Mouse (Mus musculus) heart, embryonic 12.5 days (tissue): Measurements from ENCODE around the gene Ykt6. TPM values are rescaled to one million over a fixed set of nuclear protein-coding genes. Genes with fewer than 3 reads are reported as not detected.
A peak's percentile ranks its signal among the peaks of the same experiment; 100 is the strongest.
"Not testable (repeated sequence)": the region's sequence is repeated elsewhere in the genome, so short reads cannot be mapped to it uniquely, and the experiment has no call there.

Experiments used
- ATAC-seq: fragments of 200-750 bp; cut with Nextera tagmentation; 2 replicates; pipeline ENCODE4 v1.8.0; 2017; ENCODE audit warnings: moderate TSS enrichment, moderate library complexity; ENCODE audit not compliant: insufficient number of reproducible peaks, low FRiP score
- H3K27ac ChIP-seq: fragments of 300-500 bp; sonication (generic); 2 replicates; pipeline ENCODE4 v1.5.1; 2016; ENCODE audit warnings: mild to moderate bottlenecking, moderate library complexity; ENCODE audit not compliant: poor library complexity, severe bottlenecking
- H3K27me3 ChIP-seq: fragments of 300-500 bp; sonication (generic); replicated peaks from 2 replicates; pipeline ENCODE4 v1.6.1; 2016; ENCODE audit warnings: mild to moderate bottlenecking, moderate library complexity
- H3K36me3 ChIP-seq: fragments of 300-500 bp; sonication (generic); 2 replicates; pipeline ENCODE4 v1.6.1; 2016; ENCODE audit warnings: mild to moderate bottlenecking, moderate library complexity
- H3K4me1 ChIP-seq: fragments of 300-500 bp; sonication (generic); replicated peaks from 2 replicates; pipeline ENCODE4 v1.6.1; 2016; ENCODE audit warnings: mild to moderate bottlenecking
- H3K4me2 ChIP-seq: fragments of 300-500 bp; sonication (generic); 2 replicates; pipeline ENCODE4 v1.6.1; 2016; ENCODE audit warnings: mild to moderate bottlenecking, moderate library complexity
- H3K4me3 ChIP-seq: fragments of 300-500 bp; sonication (generic); 2 replicates; pipeline ENCODE4 v1.5.1; 2016; ENCODE audit warnings: mild to moderate bottlenecking
- H3K9ac ChIP-seq: fragments of 300-500 bp; sonication (generic); 2 replicates; pipeline ENCODE4 v1.6.1; 2016; ENCODE audit warnings: mild to moderate bottlenecking, moderate library complexity
- H3K9me3 ChIP-seq: fragments of 300-500 bp; sonication (generic); replicated peaks from 2 replicates; pipeline ENCODE4 v1.6.1; 2016; ENCODE audit warnings: mild to moderate bottlenecking, moderate library complexity
- WGBS: fragments of 180-500 bp; shearing (Covaris S2); methylation state at CpG from one replicate; pipeline ENCODE4 v1.1.7; 2016; 5-methylcytosine and 5-hydroxymethylcytosine counted together
- polyA plus RNA-seq: library from polyadenylated mRNA; unstranded; fragments of >200 nt; fragmentation: Nextera tagmentation; extraction: Ambion mirVana; gene quantifications from 2 replicates; pipeline ENCODE4 v1.2.1, GENCODE M21; 2016

The Ykt6 gene
- polyA plus RNA-seq, 1 experiment from 2014 or later: 42.0 TPM

DNA sequence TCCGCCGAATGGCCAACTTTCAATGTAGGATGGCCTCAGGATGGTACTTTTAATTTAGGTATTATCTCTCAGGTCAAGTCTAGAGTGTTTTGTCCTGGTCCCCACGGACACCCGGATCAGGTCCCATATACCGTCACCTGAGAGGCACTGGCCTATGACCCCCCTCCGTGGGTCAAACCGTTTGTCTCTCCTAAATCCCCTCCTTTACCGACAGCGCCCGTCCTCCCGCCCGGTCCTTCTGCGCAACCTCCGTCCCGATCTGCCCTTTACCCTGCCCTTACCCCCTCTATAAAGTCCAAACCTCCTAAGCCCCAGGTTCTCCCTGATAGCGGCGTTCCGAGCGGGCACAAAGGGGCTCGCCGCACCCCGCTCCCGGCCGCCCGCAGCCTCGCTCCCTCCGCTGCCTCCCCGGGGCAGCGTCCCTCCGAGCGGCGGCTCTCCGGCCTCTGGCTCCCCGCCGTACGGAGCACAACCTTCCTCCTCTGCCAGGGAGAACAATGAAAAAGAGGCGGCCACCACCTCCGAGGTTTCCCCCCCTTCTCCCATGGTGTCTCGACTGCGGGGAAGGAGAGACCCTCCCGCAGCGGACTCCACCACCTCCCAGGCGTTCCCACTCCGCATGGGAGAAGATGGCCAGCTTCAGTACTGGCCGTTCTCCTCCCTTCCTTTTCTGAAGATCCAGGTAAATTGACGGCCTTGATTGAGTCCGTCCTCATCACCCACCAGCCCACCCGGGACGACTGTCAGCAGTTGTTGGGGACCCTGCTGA is 51.7 kb downstream of the Ykt6 start:
- 1% methylated on average over 28 of the region's 49 CpGs for WGBS
- H3K27ac ChIP-seq, H3K9me3 ChIP-seq, ATAC-seq, H3K36me3 ChIP-seq: not testable (repeated sequence)
- H3K4me1 ChIP-seq: peaks cover 19% of the 10 kb centered on the region
- H3K27me3 ChIP-seq: peaks cover 16% of the 10 kb centered on the region
- peak overlapping the region; percentile 60; the same call in 1 of the 2 replicates for H3K9ac ChIP-seq
- H3K4me3 ChIP-seq: peak overlapping the region; percentile 53
- H3K4me2 ChIP-seq: peak overlapping the region; percentile 73

DNA sequence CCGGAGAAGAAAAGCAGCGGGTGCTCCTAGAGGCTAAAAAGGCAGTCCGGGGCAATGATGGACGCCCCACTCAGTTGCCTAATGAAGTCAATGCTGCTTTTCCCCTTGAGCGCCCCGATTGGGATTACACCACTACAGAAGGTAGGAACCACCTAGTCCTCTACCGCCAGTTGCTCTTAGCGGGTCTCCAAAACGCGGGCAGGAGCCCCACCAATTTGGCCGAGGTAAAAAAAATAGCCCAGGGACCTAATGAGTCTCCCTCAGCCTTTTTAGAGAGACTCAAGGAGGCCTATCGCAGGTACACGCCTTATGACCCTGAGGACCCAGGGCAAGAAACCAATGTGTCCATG is 52.3 kb downstream of the Ykt6 start:
- H3K4me3 ChIP-seq: peak overlapping the region; percentile 39
- H3K36me3 ChIP-seq, H3K27ac ChIP-seq, H3K9me3 ChIP-seq, ATAC-seq, H3K9ac ChIP-seq: not testable (repeated sequence)
- peaks cover 16% of the 10 kb centered on the region for H3K27me3 ChIP-seq
- WGBS: 31% methylated on average over 11 of the region's 13 CpGs
- peak overlapping the region; percentile 68 for H3K4me2 ChIP-seq
- H3K4me1 ChIP-seq: peaks cover 14% of the 10 kb centered on the region

DNA sequence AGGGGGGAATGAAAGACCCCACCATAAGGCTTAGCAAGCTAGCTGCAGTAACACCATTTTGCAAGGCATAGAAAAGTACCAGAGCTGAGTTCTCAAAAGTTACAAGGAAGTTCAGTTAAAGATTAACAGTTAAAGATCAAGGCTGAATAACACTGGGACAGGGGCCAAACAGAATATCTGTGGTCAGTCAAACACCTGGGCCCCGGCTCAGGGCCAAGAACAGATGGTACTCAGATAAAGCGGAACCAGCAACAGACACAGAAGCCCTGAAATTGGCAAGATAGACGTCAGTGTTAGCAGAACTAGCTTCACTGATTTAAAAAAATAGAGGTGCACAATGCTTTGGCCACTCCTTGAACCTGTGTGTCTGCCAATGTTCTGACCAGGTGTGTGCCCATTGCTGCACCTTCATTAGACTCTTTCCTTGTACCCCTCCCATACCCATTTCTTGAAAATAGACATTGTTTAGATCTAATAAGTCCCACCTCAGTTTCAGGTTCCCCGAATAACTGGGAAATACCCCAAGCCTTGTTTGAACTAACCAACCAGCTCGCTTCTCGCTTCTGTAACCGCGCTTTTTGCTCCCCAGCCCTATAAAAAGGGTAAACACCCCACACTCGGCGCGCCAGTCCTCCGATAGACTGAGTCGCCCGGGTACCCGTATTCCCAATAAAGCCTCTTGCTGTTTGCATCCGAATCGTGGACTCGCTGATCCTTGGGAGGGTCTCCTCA is 55.4 kb downstream of the Ykt6 start:
- not testable (repeated sequence) for H3K36me3 ChIP-seq, ATAC-seq, H3K27me3 ChIP-seq, H3K9me3 ChIP-seq, H3K4me1 ChIP-seq, H3K9ac ChIP-seq, H3K4me3 ChIP-seq, H3K27ac ChIP-seq, H3K4me2 ChIP-seq
- WGBS: 89% methylated on average over 4 of the region's 18 CpGs

DNA sequence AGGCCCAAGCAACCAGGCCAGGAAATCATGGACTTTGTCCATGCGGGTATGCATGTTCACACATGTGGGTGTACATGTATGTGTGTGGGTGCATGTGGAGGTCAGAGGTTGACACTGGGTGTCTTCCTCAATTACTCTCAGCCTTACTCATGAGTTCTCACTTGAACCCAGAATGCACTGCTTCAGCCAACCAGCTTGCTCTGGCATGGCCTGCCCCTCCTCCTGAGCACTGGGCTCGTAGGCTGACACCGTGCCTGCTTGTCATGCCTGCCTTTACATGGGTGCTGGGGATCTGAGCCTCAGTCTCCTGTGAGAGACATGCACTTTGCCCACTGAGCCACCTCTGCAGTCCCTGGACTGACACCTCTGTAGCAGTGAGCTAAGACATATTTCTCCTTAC is 56.4 kb downstream of the Ykt6 start:
- no peak for ATAC-seq
- 94% methylated on average over 3 of the region's 3 CpGs for WGBS

DNA sequence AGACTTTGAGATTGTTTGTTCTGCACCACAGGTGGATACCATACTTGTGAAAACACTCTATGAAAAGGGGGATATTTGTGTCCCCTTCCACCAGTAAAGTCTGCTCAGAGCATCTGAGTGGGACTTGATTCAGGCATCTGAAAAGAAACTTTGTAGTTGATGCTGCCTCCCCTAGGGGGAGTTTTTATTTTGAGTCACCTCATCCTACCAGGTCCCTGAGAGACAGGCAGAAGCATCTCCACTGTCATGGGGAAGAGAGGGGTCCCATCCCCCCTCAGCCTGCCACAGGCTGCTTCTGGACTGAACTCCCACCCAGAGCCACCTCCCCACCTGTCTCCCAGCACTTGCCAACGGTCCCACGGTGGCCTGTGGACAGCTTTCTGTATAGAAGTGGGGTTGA is 57.9 kb downstream of the Ykt6 start:
- Histone ChIP-seq H3K4me2 (no peak overlapping the region), H3K4me3 (no peak overlapping the region), H3K36me3 (no peaks in the 10 kb centered on the region), H3K4me1 (no peaks in the 10 kb centered on the region), H3K9me3 (peaks cover 4% of the 10 kb centered on the region; the same call in 1 of the 2 replicates), H3K27ac (no peak overlapping the region), H3K9ac (no peak overlapping the region), H3K27me3 (peaks cover 4% of the 10 kb centered on the region; the same call in 1 of the 2 replicates)
- 49% methylated on average over 2 of the region's 2 CpGs for WGBS
- no peak for ATAC-seq

More for the DNA sequence above, 56.4 kb downstream of the Ykt6 start:
- Histone ChIP-seq H3K4me2 (no peak overlapping the region), H3K4me3 (no peak overlapping the region), H3K9me3 (peaks cover 4% of the 10 kb centered on the region; the same call in 1 of the 2 replicates), H3K4me1 (no peaks in the 10 kb centered on the region), H3K27me3 (peaks cover 4% of the 10 kb centered on the region; the same call in 1 of the 2 replicates), H3K27ac (no peak overlapping the region), H3K9ac (no peak overlapping the region), H3K36me3 (no peaks in the 10 kb centered on the region)

DNA sequence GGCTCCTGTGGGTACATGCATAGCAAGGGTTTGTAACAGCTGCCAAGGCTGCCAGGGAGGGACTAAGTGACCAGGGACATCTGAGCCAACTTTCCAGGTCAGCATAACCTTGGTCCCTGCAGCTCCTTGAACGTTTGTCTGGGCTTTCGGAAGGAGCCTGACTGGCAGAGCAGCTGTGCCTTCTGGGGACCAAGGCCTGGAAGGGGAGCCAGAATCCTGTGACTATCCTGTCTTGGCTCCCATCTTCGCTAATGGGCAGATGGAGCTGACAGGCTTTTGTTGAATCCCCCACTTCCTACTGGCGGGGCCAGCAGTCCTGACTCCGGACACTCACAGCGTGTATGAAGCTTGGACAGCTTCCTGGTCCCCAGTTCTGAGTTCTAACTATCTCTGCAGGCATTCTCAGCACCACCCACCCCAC is 59.5 kb downstream of the Ykt6 start:
- Histone ChIP-seq H3K9ac (no peak overlapping the region), H3K4me3 (no peak overlapping the region), H3K9me3 (peaks cover 4% of the 10 kb centered on the region; the same call in 1 of the 2 replicates), H3K36me3 (no peaks in the 10 kb centered on the region), H3K27ac (no peak overlapping the region), H3K27me3 (no peaks in the 10 kb centered on the region; the same call in 1 of the 2 replicates), H3K4me1 (no peaks in the 10 kb centered on the region), H3K4me2 (no peak overlapping the region)
- ATAC-seq: no peak
- 61% methylated on average over 6 of the region's 6 CpGs for WGBS

DNA sequence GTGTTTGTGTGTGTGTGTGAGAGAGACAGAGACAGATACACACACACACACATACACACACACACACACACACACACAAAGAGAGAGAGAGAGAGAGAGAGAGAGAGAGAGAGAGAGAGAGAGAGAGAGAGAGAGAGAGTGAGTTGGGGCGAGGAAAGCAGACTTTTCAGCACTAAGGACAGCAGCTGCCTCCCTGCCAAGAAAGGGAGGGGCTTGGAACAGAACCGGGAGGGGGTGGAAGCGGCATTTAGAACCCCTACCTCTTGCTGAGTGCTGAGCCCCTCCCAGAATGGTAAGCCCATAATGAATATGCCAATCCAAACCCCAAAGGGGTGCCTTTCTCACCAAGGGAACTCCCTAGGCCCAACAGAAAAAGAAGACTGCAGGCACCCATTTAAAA is 60.9 kb downstream of the Ykt6 start:
- 3% methylated on average over 3 of the region's 3 CpGs for WGBS
- H3K9ac ChIP-seq: no peak overlapping the region
- no peak overlapping the region for H3K27ac ChIP-seq
- no peaks in the 10 kb centered on the region for H3K4me1 ChIP-seq
- H3K9me3 ChIP-seq: peaks cover 4% of the 10 kb centered on the region; the same call in 1 of the 2 replicates
- no peak overlapping the region for H3K4me2 ChIP-seq
- peaks cover 4% of the 10 kb centered on the region for H3K27me3 ChIP-seq
- no peak overlapping the region for H3K4me3 ChIP-seq
- no peak for ATAC-seq
- H3K36me3 ChIP-seq: no peaks in the 10 kb centered on the region

DNA sequence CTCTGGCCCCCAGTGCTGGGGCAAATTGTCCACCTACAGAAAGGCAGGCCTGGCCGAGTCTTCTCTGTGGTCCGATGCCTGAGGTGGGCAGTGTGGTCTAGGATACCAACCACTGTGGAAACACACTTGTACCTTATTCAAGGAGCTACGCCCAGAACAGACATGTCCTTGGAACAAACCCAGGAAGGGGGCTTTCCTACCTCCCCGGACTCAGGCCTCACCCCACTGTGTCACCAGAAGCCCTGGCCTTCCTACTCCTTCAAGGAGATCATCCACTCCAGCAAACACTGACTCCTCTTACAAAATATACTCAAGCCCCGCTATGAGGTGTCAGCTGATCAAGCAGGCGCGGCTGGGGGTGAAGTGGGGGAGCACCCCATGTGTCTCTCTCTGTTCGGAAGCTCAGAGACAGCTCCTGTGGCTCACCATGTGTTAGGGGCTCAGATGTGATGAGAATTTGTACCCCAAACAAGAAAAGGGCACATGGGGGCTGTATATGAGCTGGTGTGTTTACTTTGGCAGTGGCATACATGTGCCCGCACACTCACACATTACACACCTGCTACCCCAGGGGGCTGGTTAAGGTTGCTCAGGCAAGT is 61.4 kb downstream of the Ykt6 start:
- WGBS: 62% methylated on average over 9 of the region's 9 CpGs
- Histone ChIP-seq H3K4me1 (no peaks in the 10 kb centered on the region), H3K9me3 (peaks cover 3% of the 10 kb centered on the region; the same call in 1 of the 2 replicates), H3K36me3 (no peaks in the 10 kb centered on the region), H3K27me3 (peaks cover 9% of the 10 kb centered on the region), H3K27ac (no peak overlapping the region), H3K4me2 (no peak overlapping the region), H3K9ac (no peak overlapping the region), H3K4me3 (no peak overlapping the region)
- ATAC-seq: no peak

Other genes starting within 250 kb of the Ykt6 start
- gene Mrps24, start 240.0 kb upstream of the Ykt6 start, polyA plus RNA-seq: 167 and 171 TPM in 2 replicates
- 32.2 and 33.8 TPM in 2 replicates for gene Urgcp, start 193.3 kb upstream of the Ykt6 start, polyA plus RNA-seq
- 87.0 and 88.0 TPM in 2 replicates for gene Dbnl, start 167.2 kb upstream of the Ykt6 start, polyA plus RNA-seq
- gene Pgam2, start 152.0 kb upstream of the Ykt6 start, polyA plus RNA-seq: 738 and 761 TPM in 2 replicates
- 8.4 and 9.0 TPM in 2 replicates for gene Polm, start 117.7 kb upstream of the Ykt6 start, polyA plus RNA-seq
- 31.8 and 34.7 TPM in 2 replicates for gene Aebp1, start 93.7 kb upstream of the Ykt6 start, polyA plus RNA-seq
- gene Pold2, start 77.4 kb upstream of the Ykt6 start, polyA plus RNA-seq: 102 and 106 TPM in 2 replicates
- 5,530 and 5,941 TPM in 2 replicates for gene Myl7, start 56.9 kb upstream of the Ykt6 start, polyA plus RNA-seq
- gene Gck, start 5.6 kb upstream of the Ykt6 start, polyA plus RNA-seq: 2.2 and 2.8 TPM in 2 replicates
- gene Camk2b, start 110.7 kb downstream of the Ykt6 start, polyA plus RNA-seq: 2.2 and 2.5 TPM in 2 replicates
- 0.54 TPM in 1 of 2 replicates, not detected in the other for gene A730071L15Rik, start 244.3 kb downstream of the Ykt6 start, polyA plus RNA-seq
- gene Nudcd3, start 244.7 kb downstream of the Ykt6 start, polyA plus RNA-seq: 35.5 and 36.7 TPM in 2 replicates